Mouse (Mus musculus): Measurements from ENCODE around the gene Nyap1. TPM values are rescaled to one million over a fixed set of nuclear protein-coding genes. Genes with fewer than 3 reads are reported as not detected.

Gene Nyap1
- polyA plus RNA-seq, 2 experiments = 0.05 to 0.96 TPM

GRCm38 (mm10) chr5:137747326-137747961, 6.0 kb upstream of the Nyap1 start:
- peak overlapping the region; percentile 98 for H3K27ac ChIP-seq
- H3K9ac ChIP-seq (replicated peaks) = peak overlapping the region; percentile 94
- H3K36me3 ChIP-seq (replicated peaks; ENCODE audit: control insufficient read depth, insufficient read depth, low read depth) = peaks cover 13% of the 10 kb centered on the region
- 0% methylated on average over 26 of the region's 26 CpGs for WGBS (ENCODE audit: insufficient replicate concordance)
- H3K4me1 ChIP-seq (replicated peaks; ENCODE audit: control insufficient read depth in 2 of 2, insufficient read depth in 2 of 2, low read length in 1 of 2) = peaks cover 27 to 28% of the 10 kb centered on the region in 2 experiments
- ATAC-seq (ENCODE audit: insufficient read depth) = peak; percentile 26; the same call in 1 of the 2 replicates
- no peak for DNase-seq (ENCODE audit: low read depth in 3 of 3, low spot score in 3 of 3)
- peak; percentile 40 for TF ChIP-seq CTCF (IDR thresholded peaks at IDR 0.05; ENCODE audit: low read depth)
- TF ChIP-seq EP300 (IDR thresholded peaks at IDR 0.05; ENCODE audit: low read depth) = no peak
- no peaks in the 10 kb centered on the region for H3K9me3 ChIP-seq (ENCODE audit: control insufficient read depth, low read length)
- H3K27me3 ChIP-seq (ENCODE audit: control insufficient read depth, insufficient read depth, low read length) = no peaks in the 10 kb centered on the region
- H3K4me3 ChIP-seq (ENCODE audit: insufficient read depth in 1 of 2, low read depth in 2 of 2, low read length in 2 of 2) = peak overlapping the region; percentile 81 to 96
- peak overlapping the region; percentile 100 for H3K4me2 ChIP-seq (ENCODE audit: low read depth)

DNA sequence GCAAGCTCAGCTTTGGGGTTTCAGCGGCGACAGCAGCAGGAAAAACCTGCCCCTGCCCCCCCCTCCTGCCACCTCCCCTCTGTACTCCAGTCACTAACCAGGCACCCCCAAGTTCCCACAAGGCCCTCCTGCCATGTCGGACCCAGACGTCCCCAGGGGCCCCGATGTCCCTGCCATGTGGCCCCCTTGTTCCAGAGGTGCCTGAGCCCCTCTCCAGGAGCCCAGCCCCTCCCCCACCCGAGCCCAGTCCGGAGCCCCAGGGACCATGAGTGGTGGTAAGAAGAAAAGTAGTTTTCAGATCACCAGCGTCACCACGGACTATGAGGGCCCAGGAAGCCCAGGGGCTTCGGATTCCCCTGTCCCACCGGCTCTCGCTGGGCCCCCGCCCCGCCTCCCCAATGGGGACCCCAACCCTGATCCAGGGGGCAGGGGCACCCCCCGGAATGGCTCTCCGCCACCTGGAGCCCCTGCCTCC, 5.5 kb upstream of the Nyap1 start:
- peaks cover 28 to 30% of the 10 kb centered on the region in 2 experiments for H3K4me1 ChIP-seq (replicated peaks; ENCODE audit: control insufficient read depth in 2 of 2, insufficient read depth in 2 of 2, low read length in 1 of 2)
- no peak for TF ChIP-seq CTCF (IDR thresholded peaks at IDR 0.05; ENCODE audit: low read depth)
- TF ChIP-seq EP300 (IDR thresholded peaks at IDR 0.05; ENCODE audit: low read depth) = no peak
- H3K27me3 ChIP-seq (ENCODE audit: control insufficient read depth, insufficient read depth, low read length) = no peaks in the 10 kb centered on the region
- H3K9me3 ChIP-seq (ENCODE audit: control insufficient read depth, low read length) = no peaks in the 10 kb centered on the region
- H3K36me3 ChIP-seq (replicated peaks; ENCODE audit: control insufficient read depth, insufficient read depth, low read depth) = peaks cover 13% of the 10 kb centered on the region
- peak overlapping the region; percentile 94 for H3K9ac ChIP-seq (replicated peaks)
- peak overlapping the region; percentile 81 to 96 for H3K4me3 ChIP-seq (ENCODE audit: insufficient read depth in 1 of 2, low read depth in 2 of 2, low read length in 2 of 2)
- DNase-seq (ENCODE audit: low read depth in 3 of 3, low spot score in 3 of 3) (no peak), ATAC-seq (ENCODE audit: insufficient read depth) (no peak)
- WGBS (ENCODE audit: insufficient replicate concordance) = under 1% methylated on average over 16 of the region's 16 CpGs
- peak overlapping the region; percentile 100 for H3K4me2 ChIP-seq (ENCODE audit: low read depth)
- H3K27ac ChIP-seq = peak overlapping the region; percentile 98

DNA sequence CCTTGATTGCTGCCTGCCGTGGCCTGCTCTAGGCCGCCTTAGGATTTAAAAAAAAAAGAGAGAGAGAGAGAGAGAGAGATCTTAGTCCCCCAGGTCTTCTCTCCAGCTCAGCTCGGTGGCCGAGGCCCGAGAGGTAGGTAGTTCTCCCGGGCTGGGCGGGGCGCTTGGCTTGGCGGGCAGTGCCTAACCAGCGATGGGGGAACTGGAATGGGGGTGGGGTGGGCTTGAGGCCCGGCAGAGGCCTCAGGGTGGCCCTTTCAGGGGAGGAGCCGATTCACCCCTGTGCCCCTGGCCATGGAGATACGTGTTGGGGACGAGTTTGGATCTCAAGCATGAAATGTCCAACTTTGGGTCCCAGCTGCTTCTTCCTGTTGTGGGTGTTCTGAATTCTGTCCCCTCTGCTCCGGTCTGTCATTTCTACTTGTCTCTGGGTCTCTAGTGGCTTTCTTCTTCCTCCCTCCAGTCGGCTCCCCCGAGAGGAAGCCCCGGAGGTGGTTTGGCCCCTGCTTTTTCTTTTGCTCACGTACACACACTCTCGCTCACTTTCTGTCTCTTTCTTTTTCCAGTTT, 5.0 kb upstream of the Nyap1 start:
- Histone ChIP-seq H3K4me3 (ENCODE audit: insufficient read depth in 1 of 2, low read depth in 2 of 2, low read length in 2 of 2) (peak overlapping the region; percentile 81 to 96), H3K4me1 (replicated peaks; ENCODE audit: control insufficient read depth in 2 of 2, insufficient read depth in 2 of 2, low read length in 1 of 2) (peaks cover 30 to 33% of the 10 kb centered on the region in 2 experiments), H3K27ac (peak overlapping the region; percentile 98), H3K4me2 (ENCODE audit: low read depth) (peak overlapping the region; percentile 100), H3K36me3 (replicated peaks; ENCODE audit: control insufficient read depth, insufficient read depth, low read depth) (peaks cover 12% of the 10 kb centered on the region), H3K9ac (replicated peaks) (peak overlapping the region; percentile 94), H3K9me3 (ENCODE audit: control insufficient read depth, low read length) (no peaks in the 10 kb centered on the region), H3K27me3 (ENCODE audit: control insufficient read depth, insufficient read depth, low read length) (no peaks in the 10 kb centered on the region)
- WGBS (ENCODE audit: insufficient replicate concordance) = 0% methylated on average over 20 of the region's 20 CpGs
- peak in 1 of 3 experiments; percentile 60 for DNase-seq (ENCODE audit: low read depth in 3 of 3, low spot score in 3 of 3)
- ATAC-seq (ENCODE audit: insufficient read depth) = peak; percentile 68
- TF ChIP-seq CTCF (IDR thresholded peaks at IDR 0.05; ENCODE audit: low read depth) (no peak), EP300 (IDR thresholded peaks at IDR 0.05; ENCODE audit: low read depth) (no peak)

DNA sequence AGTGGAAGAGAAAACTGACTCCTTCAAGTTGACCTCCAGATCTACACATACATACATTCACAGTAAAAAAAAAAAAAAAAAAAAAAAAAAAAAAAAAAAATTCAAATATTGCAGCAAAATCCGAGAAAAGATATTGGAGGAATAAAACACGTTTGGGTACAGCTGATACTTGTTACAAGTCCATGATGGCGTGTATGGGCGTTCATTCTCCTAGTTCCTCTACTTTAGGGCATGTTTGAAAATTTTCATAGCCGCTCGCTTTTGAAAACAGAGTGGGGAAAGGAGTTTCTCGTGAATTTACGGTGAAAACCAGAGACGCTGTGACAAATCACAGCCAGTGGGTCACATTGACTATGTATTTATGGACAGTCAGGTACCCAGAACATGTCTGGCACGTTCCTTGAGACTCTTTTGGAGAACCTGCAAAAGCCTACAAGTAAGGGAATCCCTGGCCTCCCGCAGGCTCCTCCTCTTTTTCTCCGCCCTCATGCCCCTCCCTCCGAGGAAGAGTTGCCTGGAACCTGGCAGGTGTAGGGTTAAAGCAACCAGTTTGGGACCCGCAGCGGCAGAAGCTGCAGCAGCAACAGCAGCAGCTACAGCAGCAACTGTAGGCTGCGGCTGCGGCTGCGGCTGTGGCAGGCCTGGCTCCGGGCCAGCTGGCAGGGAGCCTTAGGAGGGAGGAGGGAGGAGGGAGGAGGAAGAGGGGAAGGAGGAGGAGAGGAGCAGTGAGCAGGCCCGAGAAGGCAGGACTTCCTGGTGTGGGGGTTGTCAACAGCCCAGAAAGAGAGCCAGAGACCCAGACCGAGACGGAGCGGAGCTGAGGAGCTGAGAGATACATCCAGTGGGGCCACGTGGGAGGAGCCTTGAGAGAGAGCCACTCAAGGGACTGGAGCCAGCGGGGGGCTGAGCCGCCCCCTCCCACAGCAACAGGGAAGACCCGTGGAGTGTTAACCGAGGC, 4.1 kb upstream of the Nyap1 start, which contains the start of gene Tsc22d4:
Gene Tsc22d4, plus strand, starts transcription at position 517 of the 958 bp plus-strand sequence.
- Histone ChIP-seq H3K27me3 (ENCODE audit: control insufficient read depth, insufficient read depth, low read length) (no peaks in the 10 kb centered on the region), H3K4me3 (ENCODE audit: insufficient read depth in 1 of 2, low read depth in 2 of 2, low read length in 2 of 2) (peak within 1 kb of the TSS; percentile 81 to 96), H3K27ac (peak within 1 kb of the TSS; percentile 98), H3K36me3 (replicated peaks; ENCODE audit: control insufficient read depth, insufficient read depth, low read depth) (peaks cover 3% of the 10 kb centered on the region; the same call in 1 of the 2 replicates), H3K4me1 (replicated peaks; ENCODE audit: control insufficient read depth in 2 of 2, insufficient read depth in 2 of 2, low read length in 1 of 2) (peaks cover 31 to 37% of the 10 kb centered on the region in 2 experiments), H3K9me3 (ENCODE audit: control insufficient read depth, low read length) (no peaks in the 10 kb centered on the region), H3K9ac (replicated peaks) (peak within 1 kb of the TSS; percentile 94), H3K4me2 (ENCODE audit: low read depth) (peak within 1 kb of the TSS; percentile 100)
- ATAC-seq (ENCODE audit: insufficient read depth) (peak; percentile 76), DNase-seq (ENCODE audit: low read depth in 3 of 3, low spot score in 3 of 3) (peak; percentile 69 to 78 (median 72))
- no peak for TF ChIP-seq CTCF (IDR thresholded peaks at IDR 0.05; ENCODE audit: low read depth)
- peak; percentile 49; the same call in 1 of the 2 replicates for TF ChIP-seq EP300 (IDR thresholded peaks at IDR 0.05; ENCODE audit: low read depth)
- 5% methylated on average over 28 of the region's 28 CpGs for WGBS (ENCODE audit: insufficient replicate concordance)

Measured in liver, embryonic 14.5 days (tissue).